Mouse (Mus musculus) heart, postnatal 0 days (tissue): ENCODE measurements around the gene 4930550C14Rik. TPM values are rescaled to one million over a fixed set of nuclear protein-coding genes. Genes with fewer than 3 reads are reported as not detected.

Experiments used
- ATAC-seq: fragments of 200-750 bp; cut with Nextera tagmentation; 2 replicates; pipeline ENCODE4 v1.8.0; 2017; ENCODE audit warnings: low read depth, moderate number of reproducible peaks, moderate library complexity; ENCODE audit not compliant: insufficient read depth
- DNase-seq: peaks from one replicate; pipeline ENCODE4 v3.0.0-alpha.2; 2016; ENCODE audit warnings: low spot score
- H3K27ac ChIP-seq: fragments of 300-500 bp; sonication (generic); 2 replicates; pipeline ENCODE4 v1.5.1; 2014; ENCODE audit warnings: low read depth, mild to moderate bottlenecking
- H3K27me3 ChIP-seq: fragments of 300-500 bp; sonication (generic); 2 replicates; pipeline ENCODE4 v1.6.1; 2014; ENCODE audit warnings: low read length, mixed read lengths; ENCODE audit not compliant: control insufficient read depth, insufficient read depth
- H3K36me3 ChIP-seq: fragments of 300-500 bp; sonication (generic); replicated peaks from 2 replicates; pipeline ENCODE4 v1.6.1; 2014; ENCODE audit warnings: low read length, mixed read lengths; ENCODE audit not compliant: control insufficient read depth, insufficient read depth
- H3K4me1 ChIP-seq: fragments of 300-500 bp; sonication (generic); 2 replicates; pipeline ENCODE4 v1.6.1; 2014; ENCODE audit warnings: antibody characterized with exemption; ENCODE audit not compliant: control insufficient read depth, insufficient read depth
- H3K4me2 ChIP-seq: fragments of 300-500 bp; sonication (generic); 2 replicates; pipeline ENCODE4 v1.6.1; 2014; ENCODE audit warnings: low read depth, mild to moderate bottlenecking, low read length, moderate library complexity
- H3K4me3 ChIP-seq: fragments of 300-500 bp; sonication (generic); 2 replicates; pipeline ENCODE4 v1.5.1; 2014; ENCODE audit warnings: low read depth, low read length
- H3K9ac ChIP-seq: fragments of 300-500 bp; sonication (generic); replicated peaks from 2 replicates; pipeline ENCODE4 v1.6.1; 2014; ENCODE audit warnings: low read depth, low read length, mixed read lengths
- H3K9me3 ChIP-seq: fragments of 300-500 bp; sonication (generic); replicated peaks from 2 replicates; pipeline ENCODE4 v1.6.1; 2016; ENCODE audit warnings: low read length; ENCODE audit not compliant: control insufficient read depth
- CTCF ChIP-seq: IDR thresholded peaks from 2 replicates; pipeline ENCODE4 v1.5.1; 2016; ENCODE audit warnings: antibody characterized with exemption, control low read depth, low read depth
- EP300 ChIP-seq: IDR thresholded peaks from 2 replicates; pipeline ENCODE4 v1.6.1; 2016; ENCODE audit warnings: antibody characterized with exemption, low read depth
- WGBS: fragments of 180-500 bp; shearing (Covaris S2); extraction: QIAGEN DNeasy Blood & Tissue Kit; methylation state at CpG from one replicate; pipeline ENCODE4 v1.1.7; 2014; 5-methylcytosine and 5-hydroxymethylcytosine counted together
- polyA plus RNA-seq: library from polyadenylated mRNA; unstranded; fragments of >200 nt; fragmentation: Nextera tagmentation; extraction: Ambion mirVana; gene quantifications from 2 replicates; pipeline ENCODE4 v1.2.1, GENCODE M21; 2015
- total RNA-seq: library from RNA; depleted of rRNA; stranded (reverse); fragments of >200 nt; gene quantifications from 2 replicates; pipeline ENCODE4 v1.2.3, GENCODE M21; 2014; ENCODE audit warnings: low replicate concordance; rRNA removed

Gene 4930550C14Rik
- total RNA-seq (not detected in 2 replicates), polyA plus RNA-seq (0.25 and 0.37 TPM in 2 replicates)

GRCm38 (mm10) chr9:53402291-53402711, at the start of gene 4930550C14Rik:
Gene 4930550C14Rik, plus strand, starts transcription at chr9:53402325.
- no peak for DNase-seq
- peaks cover 8% of the 10 kb centered on the region; the same call in 1 of the 2 replicates for H3K36me3 ChIP-seq
- WGBS, result 17% methylated on average over 11 of the region's 11 CpGs
- no peaks in the 10 kb centered on the region; the same call in 1 of the 2 replicates for H3K4me1 ChIP-seq
- peak within 1 kb of the TSS; percentile 49 for H3K4me2 ChIP-seq
- H3K4me3 ChIP-seq, result peak within 1 kb of the TSS; percentile 17; the same call in 1 of the 2 replicates
- ATAC-seq, result no peak; the same call in 1 of the 2 replicates
- H3K27me3 ChIP-seq, result no peaks in the 10 kb centered on the region
- no peaks in the 10 kb centered on the region for H3K9me3 ChIP-seq
- H3K27ac ChIP-seq, result peak within 1 kb of the TSS; percentile 36; the same call in 1 of the 2 replicates
- TF ChIP-seq EP300 (no peak), CTCF (no peak)
- peak within 1 kb of the TSS; percentile 37 for H3K9ac ChIP-seq

- no peak for ATAC-seq
- H3K4me2 ChIP-seq, result no peak overlapping the region
- TF ChIP-seq CTCF (no peak), EP300 (no peak)
Measured at GRCm38 (mm10) chr9:53353161-53353560, 49.0 kb upstream of the 4930550C14Rik start.

GRCm38 (mm10) chr9:53356219-53357155, 45.6 kb upstream of the 4930550C14Rik start:
- no peak overlapping the region for H3K9ac ChIP-seq
- ATAC-seq (no peak), DNase-seq (peak; percentile 16)
- no peaks in the 10 kb centered on the region for H3K9me3 ChIP-seq
- H3K4me3 ChIP-seq, result peak overlapping the region; percentile 5; the same call in 1 of the 2 replicates
- no peaks in the 10 kb centered on the region for H3K36me3 ChIP-seq
- TF ChIP-seq CTCF (no peak), EP300 (no peak)
- peak overlapping the region; percentile 28; the same call in 1 of the 2 replicates for H3K4me2 ChIP-seq
- H3K4me1 ChIP-seq, result no peaks in the 10 kb centered on the region
- no peak overlapping the region for H3K27ac ChIP-seq
- 51% methylated on average over 14 of the region's 14 CpGs for WGBS
- no peaks in the 10 kb centered on the region for H3K27me3 ChIP-seq

More at GRCm38 (mm10) chr9:53353161-53353560, 49.0 kb upstream of the 4930550C14Rik start:
- H3K9ac ChIP-seq, result no peak overlapping the region
- no peaks in the 10 kb centered on the region for H3K36me3 ChIP-seq
- H3K27ac ChIP-seq, result no peak overlapping the region
- H3K4me3 ChIP-seq, result no peak overlapping the region
- WGBS, result 83% methylated on average over 5 of the region's 5 CpGs
- DNase-seq, result no peak
- H3K4me1 ChIP-seq, result no peaks in the 10 kb centered on the region
- H3K27me3 ChIP-seq, result no peaks in the 10 kb centered on the region
- peaks cover 10% of the 10 kb centered on the region; the same call in 1 of the 2 replicates for H3K9me3 ChIP-seq

GRCm38 (mm10) chr9:53371339-53371738, 30.8 kb upstream of the 4930550C14Rik start:
- Histone ChIP-seq H3K4me1 (no peaks in the 10 kb centered on the region), H3K4me2 (no peak overlapping the region), H3K27me3 (no peaks in the 10 kb centered on the region), H3K36me3 (no peaks in the 10 kb centered on the region), H3K27ac (no peak overlapping the region), H3K4me3 (no peak overlapping the region), H3K9me3 (no peaks in the 10 kb centered on the region), H3K9ac (no peak overlapping the region)
- ATAC-seq, result no peak
- no peak for TF ChIP-seq CTCF
- TF ChIP-seq EP300, result no peak
- 28% methylated on average over 3 of the region's 3 CpGs for WGBS
- no peak for DNase-seq

- no peak overlapping the region for H3K9ac ChIP-seq
- no peaks in the 10 kb centered on the region for H3K9me3 ChIP-seq
- DNase-seq (peak; percentile 53), ATAC-seq (peak; percentile 44)
- H3K4me1 ChIP-seq, result no peaks in the 10 kb centered on the region
- no peak overlapping the region for H3K4me2 ChIP-seq
- 31% methylated on average over 4 of the region's 4 CpGs for WGBS
- TF ChIP-seq CTCF, result peak; percentile 37; the same call in 1 of the 2 replicates
- no peak for TF ChIP-seq EP300
- H3K27ac ChIP-seq, result peak overlapping the region; percentile 26; the same call in 1 of the 2 replicates
- H3K36me3 ChIP-seq, result no peaks in the 10 kb centered on the region
- no peak overlapping the region for H3K4me3 ChIP-seq
- no peaks in the 10 kb centered on the region for H3K27me3 ChIP-seq
Measured at GRCm38 (mm10) chr9:53375907-53376306, 26.2 kb upstream of the 4930550C14Rik start.
